Mouse (Mus musculus) hindbrain, embryonic 14.5 days (tissue): ENCODE data around the gene Pard3b. TPM values are rescaled to one million over a fixed set of nuclear protein-coding genes. Genes with fewer than 3 reads are reported as not detected.

Source experiments
- ATAC-seq: fragments of 200-750 bp; cut with Nextera tagmentation; 2 replicates; pipeline ENCODE4 v1.8.0; 2017; ENCODE audit warnings: moderate number of reproducible peaks, mild to moderate bottlenecking, moderate TSS enrichment, moderate library complexity; ENCODE audit not compliant: low FRiP score
- DNase-seq: peaks from one replicate; pipeline ENCODE4 v3.0.0-alpha.2; 2015; ENCODE audit warnings: low spot score
- H3K27ac ChIP-seq: fragments of 300-500 bp; sonication (generic); 2 replicates; pipeline ENCODE4 v1.5.1; 2014; ENCODE audit warnings: mild to moderate bottlenecking, moderate library complexity
- H3K27me3 ChIP-seq: fragments of 300-500 bp; sonication (generic); 2 replicates; pipeline ENCODE4 v1.6.1; 2014; ENCODE audit warnings: mild to moderate bottlenecking, low read length, mixed read lengths; ENCODE audit not compliant: control insufficient read depth, insufficient read depth
- H3K36me3 ChIP-seq: fragments of 300-500 bp; sonication (generic); replicated peaks from 2 replicates; pipeline ENCODE4 v1.6.1; 2014; ENCODE audit not compliant: control insufficient read depth, insufficient read depth
- H3K4me1 ChIP-seq: fragments of 300-500 bp; sonication (generic); replicated peaks from 2 replicates; pipeline ENCODE4 v1.6.1; 2014; ENCODE audit warnings: antibody characterized with exemption, low read length, mixed read lengths; ENCODE audit not compliant: control insufficient read depth, insufficient read depth
- H3K4me2 ChIP-seq: fragments of 300-500 bp; sonication (generic); replicated peaks from 2 replicates; pipeline ENCODE4 v1.6.1; 2014; ENCODE audit warnings: mild to moderate bottlenecking, moderate library complexity
- H3K4me3 ChIP-seq: fragments of 300-500 bp; sonication (generic); replicated peaks from 2 replicates; pipeline ENCODE4 v1.5.1; 2014; ENCODE audit warnings: mild to moderate bottlenecking, low read length
- H3K9ac ChIP-seq: fragments of 300-500 bp; sonication (generic); 2 replicates; pipeline ENCODE4 v1.6.1; 2014
- H3K9me3 ChIP-seq: fragments of 300-500 bp; sonication (generic); 2 replicates; pipeline ENCODE4 v1.6.1; 2016; ENCODE audit warnings: low read length; ENCODE audit not compliant: control insufficient read depth
- whole genome bisulfite sequencing: fragments of 180-500 bp; shearing (Covaris S2); extraction: QIAGEN DNeasy Blood & Tissue Kit; methylation state at CpG from one replicate; pipeline ENCODE4 v1.1.7; 2014; 5-methylcytosine and 5-hydroxymethylcytosine counted together
- polyA plus RNA-seq: library from polyadenylated mRNA; unstranded; fragments of >200 nt; fragmentation: Nextera tagmentation; extraction: Ambion mirVana; gene quantifications from 2 replicates; pipeline ENCODE4 v1.2.1, GENCODE M21; 2014

The Pard3b gene
- polyA plus RNA-seq, 1 experiment from 2014 or later: 12.3 TPM

- no peaks in the 10 kb centered on the region for H3K36me3 ChIP-seq
- 77% methylated on average over 6 of the region's 6 CpGs for WGBS
- H3K9ac ChIP-seq: no peak overlapping the region
- H3K4me3 ChIP-seq: no peak overlapping the region
- H3K4me1 ChIP-seq: 0 out of 2 replicates have a peak, but pooled peaks cover 9% of the 10 kb centered on the region
- no peak overlapping the region for H3K27ac ChIP-seq
- H3K27me3 ChIP-seq: no peaks in the 10 kb centered on the region
- no peak overlapping the region for H3K4me2 ChIP-seq
- ATAC-seq: no peak
- no peak for DNase-seq
- H3K9me3 ChIP-seq: 0 out of 2 replicates have a peak, but pooled peaks cover 5% of the 10 kb centered on the region
These were observed 996.6 kb downstream of the Pard3b start for GRCm38 (mm10) chr1:62635203-62635602.

- ATAC-seq (no peak), DNase-seq (no peak)
- no peaks in the 10 kb centered on the region for H3K27me3 ChIP-seq
- H3K4me3 ChIP-seq: no peak overlapping the region
- H3K4me2 ChIP-seq: no peak overlapping the region
- WGBS: 94% methylated on average over 6 of the region's 6 CpGs
- no peak overlapping the region for H3K9ac ChIP-seq
- no peaks in the 10 kb centered on the region for H3K36me3 ChIP-seq
- 0 out of 2 replicates have a peak, but pooled peaks cover 9% of the 10 kb centered on the region for H3K4me1 ChIP-seq
- no peak overlapping the region for H3K27ac ChIP-seq
- 0 out of 2 replicates have a peak, but pooled peaks cover 5% of the 10 kb centered on the region for H3K9me3 ChIP-seq
These were observed 998.5 kb downstream of the Pard3b start for GRCm38 (mm10) chr1:62636906-62637673.

GRCm38 (mm10) chr1:62639012-62639411 is 1000.4 kb downstream of the Pard3b start:
- WGBS: 74% methylated on average over 11 of the region's 11 CpGs
- no peak for DNase-seq

GRCm38 (mm10) chr1:62639440-62639839 is 1000.8 kb downstream of the Pard3b start:
- Histone ChIP-seq H3K36me3 (no peaks in the 10 kb centered on the region), H3K4me2 (no peak overlapping the region), H3K27me3 (no peaks in the 10 kb centered on the region), H3K9ac (no peak overlapping the region), H3K4me3 (no peak overlapping the region), H3K9me3 (0 out of 2 replicates have a peak, but pooled peaks cover 1% of the 10 kb centered on the region), H3K4me1 (0 out of 2 replicates have a peak, but pooled peaks cover 9% of the 10 kb centered on the region), H3K27ac (no peak overlapping the region)
- DNase-seq (no peak), ATAC-seq (no peak)
- WGBS: 92% methylated on average over 4 of the region's 4 CpGs

More at GRCm38 (mm10) chr1:62639012-62639411, 1000.4 kb downstream of the Pard3b start:
- no peak for ATAC-seq
- Histone ChIP-seq H3K4me1 (0 out of 2 replicates have a peak, but pooled peaks cover 9% of the 10 kb centered on the region), H3K4me2 (no peak overlapping the region), H3K4me3 (no peak overlapping the region), H3K9ac (no peak overlapping the region), H3K27ac (no peak overlapping the region), H3K36me3 (no peaks in the 10 kb centered on the region), H3K9me3 (0 out of 2 replicates have a peak, but pooled peaks cover 5% of the 10 kb centered on the region), H3K27me3 (no peaks in the 10 kb centered on the region)

- no peaks in the 10 kb centered on the region for H3K27me3 ChIP-seq
- H3K4me1 ChIP-seq: no peaks in the 10 kb centered on the region
- 81% methylated on average over 8 of the region's 8 CpGs for WGBS
- H3K4me2 ChIP-seq: no peak overlapping the region
- no peak overlapping the region for H3K9ac ChIP-seq
- H3K4me3 ChIP-seq: no peak overlapping the region
- no peak for DNase-seq
- no peak overlapping the region for H3K27ac ChIP-seq
- no peak for ATAC-seq
- no peaks in the 10 kb centered on the region for H3K9me3 ChIP-seq
- no peaks in the 10 kb centered on the region for H3K36me3 ChIP-seq
These were observed 1006.1 kb downstream of the Pard3b start for GRCm38 (mm10) chr1:62644631-62645278.

GRCm38 (mm10) chr1:62646812-62647211 is 1008.2 kb downstream of the Pard3b start:
- ATAC-seq (no peak), DNase-seq (no peak)
- no peaks in the 10 kb centered on the region for H3K27me3 ChIP-seq
- H3K27ac ChIP-seq: no peak overlapping the region
- no peak overlapping the region for H3K4me3 ChIP-seq
- no peaks in the 10 kb centered on the region for H3K36me3 ChIP-seq
- H3K4me2 ChIP-seq: no peak overlapping the region
- no peak overlapping the region for H3K9ac ChIP-seq
- no peaks in the 10 kb centered on the region for H3K4me1 ChIP-seq
- WGBS: 92% methylated on average over 2 of the region's 2 CpGs
- H3K9me3 ChIP-seq: no peaks in the 10 kb centered on the region

GRCm38 (mm10) chr1:62648116-62648515 is 1009.5 kb downstream of the Pard3b start:
- Histone ChIP-seq H3K9me3 (no peaks in the 10 kb centered on the region), H3K9ac (no peak overlapping the region), H3K4me2 (no peak overlapping the region), H3K27me3 (no peaks in the 10 kb centered on the region), H3K4me3 (no peak overlapping the region), H3K36me3 (no peaks in the 10 kb centered on the region), H3K27ac (no peak overlapping the region), H3K4me1 (no peaks in the 10 kb centered on the region)
- WGBS: 20% methylated on average over 6 of the region's 6 CpGs
- DNase-seq: no peak
- ATAC-seq: no peak

GRCm38 (mm10) chr1:62648591-62648990 is 1010.0 kb downstream of the Pard3b start:
- DNase-seq: no peak
- H3K4me2 ChIP-seq: no peak overlapping the region
- H3K4me1 ChIP-seq: no peaks in the 10 kb centered on the region
- WGBS: 19% methylated on average over 5 of the region's 5 CpGs
- ATAC-seq: no peak
- no peak overlapping the region for H3K27ac ChIP-seq
- no peak overlapping the region for H3K4me3 ChIP-seq
- H3K9me3 ChIP-seq: no peaks in the 10 kb centered on the region
- H3K27me3 ChIP-seq: no peaks in the 10 kb centered on the region
- no peaks in the 10 kb centered on the region for H3K36me3 ChIP-seq
- H3K9ac ChIP-seq: no peak overlapping the region

- DNase-seq (no peak), ATAC-seq (no peak)
- H3K4me3 ChIP-seq: no peak overlapping the region
- H3K4me1 ChIP-seq: peaks cover 6% of the 10 kb centered on the region; the same call in 1 of the 2 replicates
- 95% methylated on average over 5 of the region's 5 CpGs for WGBS
- no peaks in the 10 kb centered on the region for H3K9me3 ChIP-seq
- H3K27ac ChIP-seq: no peak overlapping the region
- H3K4me2 ChIP-seq: no peak overlapping the region
- no peaks in the 10 kb centered on the region for H3K27me3 ChIP-seq
- no peak overlapping the region for H3K9ac ChIP-seq
- H3K36me3 ChIP-seq: no peaks in the 10 kb centered on the region
These were observed 1011.9 kb downstream of the Pard3b start for GRCm38 (mm10) chr1:62650491-62650890.
